Mouse (Mus musculus) CH12.LX (cell line): ENCODE measurements at regions not wholly inside any gene's neighbourhood (a gene's known extent, or its start where the extent isn't known, plus 50 kb on each side); places are given as distances from the start of the nearest gene placed in this dataset.

Source experiments
- DNase-seq: peaks from one replicate; pipeline ENCODE4 v3.0.0-alpha.2; 2013; ENCODE audit errors: extremely low read depth
- H3K27ac ChIP-seq: 2 replicates; pipeline ENCODE4 v1.5.1; 2012; ENCODE audit warnings: low read depth, mild to moderate bottlenecking, control low read depth, moderate library complexity; ENCODE audit not compliant: insufficient read depth
- H3K27me3 ChIP-seq: replicated peaks from 2 replicates; pipeline ENCODE3; 2012; ENCODE audit warnings: inconsistent platforms
- H3K36me3 ChIP-seq, 2 experiments: replicated peaks in 1 of 2; 2 replicates each; pipeline versions ENCODE3 to v1.6.1; 2012; ENCODE audit warnings: inconsistent platforms in 1 of 2, low read length in 1 of 2, mild to moderate bottlenecking in 1 of 2, mixed read lengths in 1 of 2, moderate library complexity in 1 of 2; ENCODE audit not compliant: control insufficient read depth in 1 of 2, insufficient read depth in 1 of 2
- H3K4me1 ChIP-seq, 2 experiments: 2 replicates each; pipeline ENCODE4 v1.6.1; 2012; ENCODE audit warnings: inconsistent platforms in 1 of 2, moderate library complexity in 1 of 2; ENCODE audit not compliant: insufficient read depth in 2 of 2, control insufficient read depth in 1 of 2
- H3K4me2 ChIP-seq: 2 replicates; pipeline ENCODE4 v1.6.1; 2012; ENCODE audit warnings: low read depth, mild to moderate bottlenecking, control low read depth; ENCODE audit not compliant: poor library complexity, insufficient read depth, severe bottlenecking
- H3K4me3 ChIP-seq, 3 experiments: fragments of 150-350 bp in 1 of 3; sonication (generic) in 1 of 3; replicated peaks in 1 of 3; 2 replicates each; pipeline versions ENCODE3 to v1.5.1; 2011 to 2012; ENCODE audit warnings: low read depth in 2 of 3, low read length in 2 of 3, mild to moderate bottlenecking in 2 of 3, moderate library complexity in 2 of 3, control low read depth in 1 of 3, improper control_type of control experiment in 1 of 3, inconsistent platforms in 1 of 3, mixed read lengths in 1 of 3; ENCODE audit not compliant: poor library complexity in 1 of 3
- H3K79me2 ChIP-seq: replicated peaks from 2 replicates; pipeline ENCODE4 v1.6.1; 2012; ENCODE audit warnings: mild to moderate bottlenecking, moderate library complexity; ENCODE audit not compliant: control insufficient read depth, poor library complexity, insufficient read depth, severe bottlenecking; ENCODE audit errors: extremely low read depth
- H3K9ac ChIP-seq: 2 replicates; pipeline ENCODE4 v1.6.1; 2012; ENCODE audit warnings: low read depth, mild to moderate bottlenecking, control low read depth, moderate library complexity; ENCODE audit not compliant: insufficient read depth
- H3K9me3 ChIP-seq: replicated peaks from 2 replicates; pipeline ENCODE3; 2012; ENCODE audit warnings: low read length, inconsistent platforms, mixed read lengths
- BHLHE40 ChIP-seq: IDR thresholded peaks from 2 replicates; pipeline ENCODE4 v1.6.1; 2011; ENCODE audit warnings: mild to moderate bottlenecking, low read depth, low read length, improper control_type of control experiment
- CHD2 ChIP-seq: IDR thresholded peaks from 2 replicates; pipeline ENCODE4 v1.6.1; 2011; ENCODE audit warnings: low read length, improper control_type of control experiment
- CTCF ChIP-seq, 2 experiments: IDR thresholded peaks in 1 of 2; conservative IDR thresholded peaks in 1 of 2; 2 replicates each; pipeline ENCODE4 v1.5.1; 2011 to 2012; ENCODE audit warnings: low read depth in 2 of 2, low read length in 2 of 2, improper control_type of control experiment in 1 of 2, inconsistent platforms in 1 of 2, mild to moderate bottlenecking in 1 of 2, moderate library complexity in 1 of 2
- GABPA ChIP-seq: IDR thresholded peaks from 2 replicates; pipeline ENCODE4 v1.6.1; 2012; ENCODE audit warnings: low read depth, low read length, improper control_type of control experiment, inconsistent platforms; ENCODE audit not compliant: insufficient replicate concordance
- JUND ChIP-seq: conservative IDR thresholded peaks from 2 replicates; pipeline ENCODE4 v1.6.1; 2011; ENCODE audit warnings: low read depth, low read length, improper control_type of control experiment
- MAFK ChIP-seq: IDR thresholded peaks from 2 replicates; pipeline ENCODE4 v1.6.1; 2011; ENCODE audit warnings: low read length, improper control_type of control experiment; ENCODE audit not compliant: insufficient replicate concordance
- MAZ ChIP-seq: IDR thresholded peaks from 2 replicates; pipeline ENCODE4 v1.6.1; 2012; ENCODE audit warnings: low read depth, mild to moderate bottlenecking, inconsistent platforms, low read length, improper control_type of control experiment, moderate library complexity
- MYC ChIP-seq: IDR thresholded peaks from 2 replicates; pipeline ENCODE4 v1.6.1; 2011; ENCODE audit warnings: low read depth, mild to moderate bottlenecking, improper control_type of control experiment, low read length
- NELFE ChIP-seq: IDR thresholded peaks from 2 replicates; pipeline ENCODE4 v1.6.1; 2011; ENCODE audit warnings: low read depth, low read length, improper control_type of control experiment
- RCOR1 ChIP-seq: conservative IDR thresholded peaks from 2 replicates; pipeline ENCODE4 v1.6.1; 2012; ENCODE audit warnings: low read depth, mild to moderate bottlenecking, inconsistent platforms, low read length, improper control_type of control experiment
- SMC3 ChIP-seq: IDR thresholded peaks from 2 replicates; pipeline ENCODE4 v1.6.1; 2011; ENCODE audit warnings: low read depth, low read length, improper control_type of control experiment
- UBTF ChIP-seq: IDR thresholded peaks from 2 replicates; pipeline ENCODE4 v1.6.1; 2012; ENCODE audit warnings: low read depth, mild to moderate bottlenecking, inconsistent platforms, low read length, improper control_type of control experiment, moderate library complexity
- USF1 ChIP-seq: IDR thresholded peaks from 2 replicates; pipeline ENCODE4 v1.6.1; 2014; ENCODE audit warnings: low read depth, mild to moderate bottlenecking, inconsistent platforms, low read length, improper control_type of control experiment
- USF2 ChIP-seq: conservative IDR thresholded peaks from 2 replicates; pipeline ENCODE4 v1.6.1; 2011; ENCODE audit warnings: low read depth, low read length, improper control_type of control experiment
- ZKSCAN1 ChIP-seq: IDR thresholded peaks from 2 replicates; pipeline ENCODE4 v1.6.1; 2012; ENCODE audit warnings: low read depth, inconsistent platforms, low read length, improper control_type of control experiment, borderline replicate concordance
- dilution Hi-C: fragments of 300-500 bp; cut with MboI; formaldehyde crosslinking; loops from 2 replicates; pipeline ENCODE4 v1.14.3; 2020; ENCODE audit warnings: low sequenced_read_pairs; ENCODE audit not compliant: extremely low pct_unique_long_range_greater_than_20kb, extremely low pct_ligation_motif_present
- in situ Hi-C: fragments of 300-500 bp; cut with MboI; formaldehyde crosslinking; loops from 3 replicates; pipeline ENCODE4 v1.14.3; 2019; ENCODE audit warnings: low sequenced_read_pairs, low pct_ligation_motif_present, low pct_unique_long_range_greater_than_20kb, mixed read lengths

DNA sequence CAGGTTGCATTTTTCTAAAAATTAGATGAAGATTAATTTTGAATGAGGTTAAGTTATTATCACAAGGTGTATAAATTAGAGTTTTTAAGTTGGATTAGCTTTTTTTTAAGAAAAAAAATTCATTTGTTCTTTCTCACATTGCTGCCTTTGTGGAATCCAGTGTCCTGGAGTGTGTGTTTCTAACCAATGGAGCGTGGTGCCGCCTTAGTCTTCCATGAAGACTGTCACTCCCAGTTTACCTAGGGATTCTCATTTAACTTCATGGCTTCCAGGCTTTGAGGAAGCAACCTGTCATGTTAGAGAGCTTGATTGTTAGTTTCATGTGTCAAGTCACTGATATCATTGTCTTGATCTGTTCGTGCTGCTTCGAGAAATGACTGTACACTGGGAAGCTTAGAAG is 355.6 kb upstream of the Cdh6 start:
- dilution Hi-C loops = no loop called here
- H3K4me1 ChIP-seq = no peaks in the 10 kb centered on the region
- H3K4me3 ChIP-seq = no peak overlapping the region
- H3K4me2 ChIP-seq = no peak overlapping the region
- no peaks in the 10 kb centered on the region for H3K79me2 ChIP-seq
- DNase-seq = no peak
- no peaks in the 10 kb centered on the region for H3K27me3 ChIP-seq
- H3K9me3 ChIP-seq = no peaks in the 10 kb centered on the region
- H3K9ac ChIP-seq = no peak overlapping the region
- no peak for TF ChIP-seq CHD2
- TF ChIP-seq MAFK = no peak
- TF ChIP-seq MAZ = no peak
- no peak for TF ChIP-seq USF2
- TF ChIP-seq GABPA = no peak
- no peak for TF ChIP-seq ZKSCAN1
- no peak for TF ChIP-seq CTCF (conservative IDR thresholded peaks at IDR 0.05 in 1 of 2, IDR thresholded peaks at IDR 0.05 in 1 of 2; ENCODE audit: low read depth in 2 of 2, low read length in 2 of 2)
- no peak for TF ChIP-seq USF1
- TF ChIP-seq SMC3 = no peak
- no peak for TF ChIP-seq RCOR1
- TF ChIP-seq JUND = no peak
- TF ChIP-seq MYC = no peak
- no peak for TF ChIP-seq BHLHE40
- TF ChIP-seq UBTF = no peak
- TF ChIP-seq NELFE = no peak
- in situ Hi-C loops = no loop called here
- H3K36me3 ChIP-seq = no peaks in the 10 kb centered on the region
- no peak overlapping the region for H3K27ac ChIP-seq
